Mouse (Mus musculus) lung, postnatal 0 days (tissue): Measurements from ENCODE around the gene Zfp839.

ENCODE experiments used
- CTCF ChIP-seq: IDR thresholded peaks from 2 replicates; pipeline ENCODE4 v1.5.1; 2016; ENCODE audit warnings: antibody characterized with exemption, mild to moderate bottlenecking
- EP300 ChIP-seq: IDR thresholded peaks from 2 replicates; pipeline ENCODE4 v1.6.1; 2016; ENCODE audit warnings: antibody characterized with exemption, mild to moderate bottlenecking, control low read depth

DNA sequence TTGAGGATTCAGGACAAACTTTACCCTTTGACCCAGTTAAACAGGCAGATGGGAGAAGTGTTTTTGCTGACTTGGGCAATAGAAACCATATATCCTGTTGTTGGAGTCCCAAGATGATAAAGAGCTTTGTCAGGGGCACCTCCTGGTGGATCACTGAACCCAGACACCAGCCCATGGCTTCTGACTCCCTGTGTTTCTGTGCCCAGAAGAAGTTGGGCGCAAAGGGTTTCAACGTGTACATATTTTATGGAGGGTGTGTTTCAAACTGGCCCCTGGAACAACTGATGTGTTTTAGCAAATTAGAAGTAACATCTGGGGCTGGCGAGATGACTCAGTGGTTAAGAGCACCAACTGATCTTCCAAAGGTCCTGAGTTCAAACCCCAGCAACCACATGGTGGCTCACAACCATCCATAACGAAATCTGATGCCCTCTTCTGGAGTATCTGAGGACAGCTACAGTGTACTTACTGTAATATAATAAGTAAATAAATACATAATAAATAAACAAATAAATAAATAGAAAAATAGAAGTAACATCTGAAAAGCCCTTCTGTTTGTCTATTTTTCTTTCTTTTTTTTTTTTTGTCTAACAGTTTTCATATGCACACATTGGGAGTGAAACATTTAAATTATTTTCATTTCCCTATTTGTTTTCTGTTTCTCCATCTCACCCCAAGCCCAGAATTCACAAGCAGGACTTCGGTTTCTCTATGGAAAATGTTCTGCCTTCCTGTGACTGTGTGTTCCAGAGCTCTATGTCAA, 8.1 kb upstream of the Zfp839 start:
- no peak for TF ChIP-seq CTCF
- no peak for TF ChIP-seq EP300
